Mouse (Mus musculus) forebrain, embryonic 11.5 days (tissue): ENCODE measurements around the gene Tmem106c. TPM values are rescaled to one million over a fixed set of nuclear protein-coding genes. Genes with fewer than 3 reads are reported as not detected.
A peak's percentile ranks its signal among the peaks of the same experiment; 100 is the strongest.

Experiments
- ATAC-seq: fragments of 200-750 bp; cut with Nextera tagmentation; replicated peaks from 2 replicates; pipeline ENCODE4 v1.8.0; 2017; ENCODE audit warnings: moderate TSS enrichment; ENCODE audit not compliant: low FRiP score
- DNase-seq: peaks from one replicate; pipeline ENCODE4 v3.0.0-alpha.2; 2017; ENCODE audit warnings: low spot score
- H3K27ac ChIP-seq: fragments of 300-500 bp; sonication (generic); 2 replicates; pipeline ENCODE4 v1.5.1; 2014; ENCODE audit warnings: low read depth, low read length
- H3K27me3 ChIP-seq: fragments of 300-500 bp; sonication (generic); 2 replicates; pipeline ENCODE4 v1.6.1; 2014; ENCODE audit warnings: mild to moderate bottlenecking, low read length, mixed read lengths; ENCODE audit not compliant: control insufficient read depth, insufficient read depth
- H3K36me3 ChIP-seq: fragments of 300-500 bp; sonication (generic); 2 replicates; pipeline ENCODE4 v1.6.1; 2014; ENCODE audit warnings: mild to moderate bottlenecking, low read length, moderate library complexity, mixed read lengths; ENCODE audit not compliant: control insufficient read depth, insufficient read depth
- H3K4me1 ChIP-seq: fragments of 300-500 bp; sonication (generic); replicated peaks from 2 replicates; pipeline ENCODE4 v1.6.1; 2014; ENCODE audit warnings: low read length, mixed read lengths; ENCODE audit not compliant: control insufficient read depth, insufficient read depth
- H3K4me2 ChIP-seq: fragments of 300-500 bp; sonication (generic); 2 replicates; pipeline ENCODE4 v1.6.1; 2014; ENCODE audit warnings: low read depth, mild to moderate bottlenecking, low read length, moderate library complexity, mixed read lengths; ENCODE audit not compliant: severe bottlenecking
- H3K4me3 ChIP-seq: fragments of 300-500 bp; sonication (generic); 2 replicates; pipeline ENCODE4 v1.5.1; 2014; ENCODE audit warnings: low read depth, low read length
- H3K9ac ChIP-seq: fragments of 300-500 bp; sonication (generic); 2 replicates; pipeline ENCODE4 v1.6.1; 2014; ENCODE audit warnings: low read length
- H3K9me3 ChIP-seq: fragments of 300-500 bp; sonication (generic); 2 replicates; pipeline ENCODE4 v1.6.1; 2016; ENCODE audit warnings: low read length, mixed read lengths; ENCODE audit not compliant: control insufficient read depth
- WGBS: fragments of 180-500 bp; shearing (Covaris S2); extraction: QIAGEN DNeasy Blood & Tissue Kit; methylation state at CpG from one replicate; pipeline ENCODE4 v1.1.7; 2014; 5-methylcytosine and 5-hydroxymethylcytosine counted together
- polyA plus RNA-seq: library from polyadenylated mRNA; unstranded; fragments of >200 nt; fragmentation: Nextera tagmentation; extraction: Ambion mirVana; gene quantifications from 2 replicates; pipeline ENCODE4 v1.2.1, GENCODE M21; 2014

Gene Tmem106c
- polyA plus RNA-seq, 1 experiment from 2014 or later: 44.5 TPM

DNA sequence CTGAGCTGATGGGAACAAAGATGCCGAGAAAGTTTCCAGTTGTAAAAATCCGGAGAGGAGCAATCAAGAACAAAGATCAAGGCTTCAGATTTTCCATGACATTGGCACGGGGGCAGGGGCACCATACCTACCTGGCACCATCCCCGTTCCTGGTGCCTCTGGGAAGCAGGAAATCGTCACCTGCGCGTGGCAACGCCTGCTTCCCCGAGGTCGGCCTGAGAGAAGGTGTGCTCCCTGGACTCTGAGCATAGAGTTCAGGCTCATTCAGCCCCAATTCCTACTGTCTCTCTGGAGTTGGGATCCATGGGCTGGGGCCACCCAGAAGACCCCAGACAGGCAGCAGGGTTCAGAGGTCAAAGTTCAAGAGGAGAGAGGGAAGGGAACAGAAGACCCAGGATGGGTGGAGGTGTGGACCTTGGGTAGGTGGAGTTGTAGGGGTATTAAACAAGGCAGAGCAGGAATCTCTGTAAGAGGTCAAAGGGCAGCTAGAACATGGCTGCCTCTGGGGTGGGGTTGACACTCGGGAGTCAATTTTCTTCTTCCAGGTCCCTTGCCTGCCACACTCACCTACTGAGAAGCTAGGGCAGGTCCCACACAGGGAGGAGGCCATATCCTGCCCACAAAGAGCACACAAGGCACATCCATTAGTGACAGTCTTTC lies 18.2 kb upstream of the Tmem106c start:
- DNase-seq (peak; percentile 48), ATAC-seq (no peak)
- Histone ChIP-seq H3K9me3 (no peaks in the 10 kb centered on the region), H3K27ac (no peak overlapping the region), H3K4me2 (no peak overlapping the region), H3K4me3 (no peak overlapping the region), H3K4me1 (no peaks in the 10 kb centered on the region), H3K27me3 (no peaks in the 10 kb centered on the region), H3K36me3 (no peaks in the 10 kb centered on the region), H3K9ac (no peak overlapping the region)
- 81% methylated on average over 11 of the region's 11 CpGs for WGBS

DNA sequence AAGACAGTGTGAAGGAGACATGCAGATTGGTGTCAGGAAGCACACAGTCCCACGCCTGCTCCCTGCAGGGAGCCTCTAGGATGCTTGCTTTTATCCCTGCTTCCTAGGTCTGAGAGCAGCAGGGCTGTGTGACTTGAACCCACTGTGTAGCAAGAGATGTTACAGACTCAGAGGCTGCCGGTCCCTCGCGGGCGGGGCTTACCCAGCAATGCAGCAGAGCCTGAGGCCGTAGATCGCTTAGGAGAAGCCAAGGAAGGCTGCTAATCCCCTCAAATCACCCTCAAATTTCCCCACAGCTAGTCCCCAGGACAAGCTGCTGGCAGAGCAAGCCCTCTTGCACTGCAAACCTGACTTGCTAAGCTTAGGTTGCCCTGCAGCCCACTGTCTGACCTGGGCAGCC lies 15.3 kb upstream of the Tmem106c start:
- H3K36me3 ChIP-seq: no peaks in the 10 kb centered on the region
- 29% methylated on average over 7 of the region's 7 CpGs for WGBS
- no peak overlapping the region for H3K4me3 ChIP-seq
- peaks cover 3% of the 10 kb centered on the region; the same call in 1 of the 2 replicates for H3K4me1 ChIP-seq
- no peak overlapping the region for H3K9ac ChIP-seq
- no peak overlapping the region for H3K27ac ChIP-seq
- H3K9me3 ChIP-seq: no peaks in the 10 kb centered on the region
- DNase-seq: peak; percentile 55
- H3K27me3 ChIP-seq: no peaks in the 10 kb centered on the region
- H3K4me2 ChIP-seq: no peak overlapping the region
- no peak for ATAC-seq

DNA sequence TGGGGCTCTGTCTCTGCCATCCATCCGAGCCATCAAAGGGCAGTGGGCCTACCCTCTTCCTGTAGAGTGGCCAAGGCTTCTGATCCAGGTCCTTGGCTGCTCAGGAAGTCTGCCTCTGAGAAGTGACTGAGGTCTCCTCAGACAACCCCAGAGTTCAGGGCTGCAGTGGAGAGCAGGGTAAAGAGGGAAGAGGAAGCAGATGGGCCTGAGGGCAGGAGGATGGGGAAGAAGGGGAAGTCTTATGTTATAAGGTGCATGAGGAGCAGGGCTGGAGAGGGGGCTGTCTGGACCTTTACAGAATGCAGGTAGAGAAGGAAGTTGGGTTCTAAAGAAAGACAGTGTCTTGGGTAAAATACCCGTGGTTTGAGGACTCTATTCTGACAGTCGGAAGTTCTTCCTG lies 14.3 kb upstream of the Tmem106c start:
- H3K4me1 ChIP-seq: peaks cover 3% of the 10 kb centered on the region; the same call in 1 of the 2 replicates

DNA sequence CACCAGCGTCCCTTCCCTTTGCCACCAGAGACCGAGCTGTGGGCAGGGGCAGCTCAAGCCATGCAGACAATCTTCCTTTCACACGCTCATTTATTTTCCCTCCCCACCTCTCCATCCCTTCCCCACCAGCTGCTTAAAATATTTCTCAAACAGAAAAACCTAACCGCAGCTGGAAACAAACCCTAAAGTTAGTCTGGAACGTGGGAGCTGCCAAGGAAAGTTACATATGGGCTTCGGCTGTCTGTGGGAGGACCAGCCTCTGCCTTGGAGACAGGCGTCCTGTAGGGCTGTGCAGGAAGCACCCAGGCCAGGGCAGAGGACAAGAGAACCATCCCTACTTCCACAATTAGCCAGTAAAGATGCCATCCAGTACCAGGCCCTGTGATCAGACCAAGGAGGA lies 13.8 kb upstream of the Tmem106c start:
- Histone ChIP-seq H3K9ac (no peak overlapping the region), H3K27me3 (no peaks in the 10 kb centered on the region), H3K27ac (no peak overlapping the region), H3K4me3 (no peak overlapping the region), H3K4me2 (no peak overlapping the region), H3K36me3 (no peaks in the 10 kb centered on the region), H3K4me1 (peaks cover 5% of the 10 kb centered on the region; the same call in 1 of the 2 replicates), H3K9me3 (no peaks in the 10 kb centered on the region)
- ATAC-seq (no peak), DNase-seq (no peak)
- WGBS: 83% methylated on average over 7 of the region's 7 CpGs

More for the DNA sequence above, 14.3 kb upstream of the Tmem106c start:
- no peaks in the 10 kb centered on the region for H3K27me3 ChIP-seq
- H3K9me3 ChIP-seq: no peaks in the 10 kb centered on the region
- ATAC-seq: no peak
- DNase-seq: no peak
- 80% methylated on average over 3 of the region's 3 CpGs for WGBS
- no peak overlapping the region for H3K4me3 ChIP-seq
- no peaks in the 10 kb centered on the region for H3K36me3 ChIP-seq
- no peak overlapping the region for H3K9ac ChIP-seq
- no peak overlapping the region for H3K27ac ChIP-seq
- H3K4me2 ChIP-seq: no peak overlapping the region

DNA sequence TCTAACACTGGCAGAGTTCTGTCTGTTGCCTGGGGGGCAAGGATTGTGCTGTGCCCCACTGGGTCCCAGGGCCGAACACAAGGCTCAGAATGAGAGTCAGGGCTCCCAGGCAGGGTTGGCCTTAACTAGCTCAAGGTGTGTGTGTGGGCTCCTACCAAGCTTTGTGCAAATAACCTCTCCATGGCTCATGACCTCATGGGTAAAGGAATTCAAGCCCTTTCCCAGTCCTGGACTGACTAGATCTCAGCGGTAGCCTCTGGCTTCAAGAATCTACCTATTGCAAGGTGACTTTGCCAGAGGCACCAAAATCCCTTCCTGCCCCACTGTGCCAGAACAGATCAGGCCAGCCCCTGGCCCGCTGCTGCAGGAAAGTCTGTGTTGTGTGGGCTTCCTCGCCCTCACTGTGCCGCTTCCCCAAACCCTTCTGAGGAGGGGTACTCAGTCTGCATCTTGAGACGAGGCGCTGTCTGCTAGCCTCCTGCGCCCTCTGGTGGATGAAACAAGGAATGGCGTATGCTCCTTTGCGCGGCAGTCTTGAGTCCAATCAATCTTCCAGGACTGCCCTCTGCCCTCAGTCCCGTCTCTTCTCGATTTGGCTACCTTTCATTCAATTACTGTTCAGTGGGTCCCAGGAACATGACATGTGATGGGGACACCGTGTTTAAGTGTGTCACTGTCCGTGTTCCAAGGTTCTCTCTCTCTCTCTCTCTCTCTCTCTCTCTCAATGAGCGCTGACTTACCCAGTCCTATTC lies 11.7 kb upstream of the Tmem106c start:
- no peak overlapping the region for H3K27ac ChIP-seq
- H3K4me3 ChIP-seq: no peak overlapping the region
- no peak overlapping the region for H3K9ac ChIP-seq
- no peak overlapping the region for H3K4me2 ChIP-seq
- H3K27me3 ChIP-seq: no peaks in the 10 kb centered on the region
- no peaks in the 10 kb centered on the region for H3K36me3 ChIP-seq
- peak; percentile 64 for ATAC-seq
- WGBS: 14% methylated on average over 16 of the region's 16 CpGs
- H3K4me1 ChIP-seq: peaks cover 6% of the 10 kb centered on the region; the same call in 1 of the 2 replicates
- H3K9me3 ChIP-seq: no peaks in the 10 kb centered on the region
- peak; percentile 89 for DNase-seq

DNA sequence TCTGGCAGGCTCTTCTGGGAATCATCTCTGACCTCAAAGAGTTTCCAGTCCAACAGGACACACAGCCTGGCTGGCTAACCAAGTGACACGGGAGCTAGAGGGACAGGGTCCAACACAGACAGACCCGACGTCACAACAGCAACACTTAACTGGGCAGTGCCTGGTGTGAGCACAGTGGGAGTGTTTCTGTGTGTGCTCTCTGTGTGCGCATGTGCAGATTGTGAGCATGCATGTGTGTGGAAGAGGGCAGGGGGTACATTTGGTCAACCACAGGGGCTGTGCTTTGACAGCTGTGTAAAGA lies 11.2 kb upstream of the Tmem106c start:
- 0 out of 2 replicates have a peak, but pooled peaks have one; percentile 22 for ATAC-seq
- Histone ChIP-seq H3K4me3 (no peak overlapping the region), H3K36me3 (no peaks in the 10 kb centered on the region), H3K27ac (no peak overlapping the region), H3K27me3 (no peaks in the 10 kb centered on the region), H3K4me2 (no peak overlapping the region), H3K4me1 (peaks cover 6% of the 10 kb centered on the region; the same call in 1 of the 2 replicates), H3K9ac (no peak overlapping the region), H3K9me3 (no peaks in the 10 kb centered on the region)
- peak; percentile 46 for DNase-seq
- WGBS: 67% methylated on average over 4 of the region's 4 CpGs

DNA sequence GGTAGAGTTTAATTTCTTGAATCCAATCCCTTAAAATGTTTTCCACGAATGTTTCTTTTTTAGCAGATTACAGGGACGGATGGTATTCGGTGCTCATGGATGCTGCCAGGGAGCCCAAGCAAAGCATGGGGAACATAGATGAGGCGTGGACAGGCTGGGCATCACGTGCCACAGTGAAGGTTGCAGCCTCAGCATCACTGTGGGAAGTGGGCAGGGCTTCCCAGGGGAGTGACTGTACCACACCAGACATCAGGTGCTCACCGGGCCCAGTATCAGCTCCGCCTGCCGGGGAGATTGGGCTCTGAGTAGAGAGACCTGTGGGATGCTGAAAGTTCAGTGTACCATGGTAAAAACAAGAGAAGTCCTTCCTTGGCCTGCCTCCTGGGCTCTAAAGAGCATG lies 9.3 kb upstream of the Tmem106c start:
- DNase-seq: peak; percentile 39
- Histone ChIP-seq H3K9me3 (no peaks in the 10 kb centered on the region), H3K36me3 (no peaks in the 10 kb centered on the region), H3K4me1 (peaks cover 6% of the 10 kb centered on the region; the same call in 1 of the 2 replicates), H3K4me2 (no peak overlapping the region), H3K4me3 (no peak overlapping the region), H3K27ac (no peak overlapping the region), H3K27me3 (no peaks in the 10 kb centered on the region), H3K9ac (no peak overlapping the region)
- ATAC-seq: no peak
- 80% methylated on average over 8 of the region's 8 CpGs for WGBS

DNA sequence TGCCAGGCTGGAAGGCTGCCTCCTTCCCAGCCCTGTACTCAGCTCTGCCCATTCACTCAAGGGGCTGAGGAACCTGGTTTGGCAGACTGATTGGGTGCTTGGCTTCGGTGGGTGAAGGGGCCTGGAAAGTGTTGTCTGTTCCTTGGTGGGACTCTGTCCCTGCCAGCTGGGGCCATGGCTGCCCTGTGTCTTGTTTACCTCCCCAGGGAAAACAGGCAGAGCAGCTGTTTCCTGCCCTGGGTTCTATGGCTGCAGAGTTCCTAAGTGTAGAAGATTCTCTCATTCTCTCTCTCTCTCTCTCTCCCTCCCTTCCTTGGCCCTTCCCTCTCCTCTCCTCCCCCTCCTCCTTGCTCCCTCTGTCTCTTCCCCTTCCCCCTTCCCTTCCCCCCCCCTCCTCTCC lies 8.7 kb upstream of the Tmem106c start:
- no peaks in the 10 kb centered on the region for H3K36me3 ChIP-seq
- WGBS: 82% methylated on average over 1 of the region's 1 CpGs
- peak; percentile 43 for DNase-seq
- H3K4me1 ChIP-seq: peaks cover 6% of the 10 kb centered on the region; the same call in 1 of the 2 replicates
- H3K4me3 ChIP-seq: no peak overlapping the region
- no peaks in the 10 kb centered on the region for H3K27me3 ChIP-seq
- no peak overlapping the region for H3K9ac ChIP-seq
- no peak overlapping the region for H3K4me2 ChIP-seq
- no peaks in the 10 kb centered on the region for H3K9me3 ChIP-seq
- no peak overlapping the region for H3K27ac ChIP-seq
- ATAC-seq: no peak
